Mouse (Mus musculus) E14TG2a.4 (cell line): ENCODE data around the gene Med12l.

Experiments
- CTCF ChIP-seq: conservative IDR thresholded peaks from 2 replicates; pipeline ENCODE4 v1.5.1; 2014; ENCODE audit warnings: low read length
- NANOG ChIP-seq: IDR thresholded peaks from 2 replicates; pipeline ENCODE4 v1.6.1; 2014; ENCODE audit warnings: borderline replicate concordance, low read length, mixed read lengths

GRCm38 (mm10) chr3:59003756-59004155, 1.9 kb upstream of the Med12l start:
- no peak for TF ChIP-seq CTCF
- TF ChIP-seq NANOG = no peak
